Mouse (Mus musculus): ENCODE measurements around the gene 9930104L06Rik.

DNA sequence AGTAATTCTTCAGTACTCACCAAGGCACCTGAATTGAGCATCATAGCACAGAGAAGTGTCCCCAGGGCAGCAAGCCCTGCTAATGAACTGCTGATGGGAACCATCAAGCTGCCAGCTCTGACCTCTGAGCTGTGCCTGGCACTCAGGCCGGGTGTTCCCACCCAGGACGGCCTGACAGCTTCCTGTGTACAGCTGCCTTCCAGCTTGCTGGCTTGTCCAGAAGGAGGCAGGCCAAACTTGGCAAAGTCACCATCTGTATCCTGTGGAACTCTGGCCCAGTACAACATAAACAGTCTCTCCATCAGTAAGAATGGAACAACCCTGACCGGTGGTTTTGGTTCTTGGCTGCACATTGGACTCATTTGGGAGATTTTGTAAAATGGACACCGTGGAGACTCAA, 16.7 kb downstream of the 9930104L06Rik start:
- no peak for TF ChIP-seq ZKSCAN1 (IDR thresholded peaks at IDR 0.05; ENCODE audit: low read depth, low read length)
- no peak for TF ChIP-seq TAL1 (IDR thresholded peaks at IDR 0.05; ENCODE audit: low read length)
- TF ChIP-seq CTCF (IDR thresholded peaks at IDR 0.05 in 2 of 3, conservative IDR thresholded peaks at IDR 0.05 in 1 of 3; ENCODE audit: control insufficient read depth in 1 of 3, insufficient read depth in 1 of 3, low read depth in 2 of 3, low read length in 3 of 3, poor library complexity in 1 of 3, severe bottlenecking in 1 of 3): no peak
- TF ChIP-seq POLR2A (IDR thresholded peaks at IDR 0.05; ENCODE audit: control insufficient read depth in 1 of 2, insufficient read depth in 1 of 2, low read depth in 1 of 2, low read length in 2 of 2, poor library complexity in 1 of 2): no peak
- TF ChIP-seq EP300 (IDR thresholded peaks at IDR 0.05; ENCODE audit: low read depth in 1 of 2, low read length in 2 of 2): no peak
- no peak for TF ChIP-seq MAX (IDR thresholded peaks at IDR 0.05; ENCODE audit: low read length)
- no peak for TF ChIP-seq ZNF384 (IDR thresholded peaks at IDR 0.05; ENCODE audit: low read depth, low read length)
- TF ChIP-seq ZMIZ1 (IDR thresholded peaks at IDR 0.05; ENCODE audit: low read depth, low read length): no peak
- no peak for TF ChIP-seq MEF2A (IDR thresholded peaks at IDR 0.05; ENCODE audit: extremely low read depth, insufficient replicate concordance, low read depth, low read length, poor library complexity, severe bottlenecking)
- no peak for TF ChIP-seq E2F4 (IDR thresholded peaks at IDR 0.05; ENCODE audit: borderline replicate concordance, low read depth, low read length)
- no peak for TF ChIP-seq MAFK (IDR thresholded peaks at IDR 0.05; ENCODE audit: borderline replicate concordance, low read depth, low read length)
- no peak for TF ChIP-seq GABPA (IDR thresholded peaks at IDR 0.05; ENCODE audit: low read depth, low read length)
- TF ChIP-seq ZC3H11A (IDR thresholded peaks at IDR 0.05; ENCODE audit: low read depth, low read length): no peak
